Comparison of ENCODE assay signal across 17 mouse cellular contexts in the genomic region with DNA sequence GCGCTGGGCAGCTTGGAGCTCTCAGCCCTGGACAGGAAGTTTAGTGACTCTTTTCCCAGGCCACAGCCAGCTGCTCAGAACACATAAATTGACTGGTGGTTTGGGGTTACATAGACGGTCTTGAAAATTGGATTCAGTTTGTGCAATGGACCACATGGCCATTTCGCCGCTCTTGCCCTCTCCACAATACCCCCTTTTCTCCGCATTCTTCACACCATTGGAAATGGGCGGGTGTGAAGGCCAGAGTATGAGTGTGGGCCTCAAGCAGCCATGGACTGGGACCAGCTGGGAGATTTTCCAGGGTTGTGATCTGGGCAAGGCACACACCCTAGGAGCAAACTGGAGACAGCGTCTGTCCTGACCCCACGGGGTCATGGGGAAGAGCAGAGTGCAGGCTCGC.
DNase-seq lines count a peak whose midpoint lies in the region; ATAC-seq and TF ChIP-seq lines count a peak whose summit lies in the region.
"Had no signal": no experiment of that assay in that cellular context is flagged by ENCODE, and none has a peak within 500 bp of the region (broad histone marks: within the 10 kb centered on the region; RNA-seq: fewer than 3 reads in every experiment).

No protein-coding gene starts in this region.

- H3K36me3 ChIP-seq in forebrain, embryonic 12.5 days (replicated peaks) = no peaks in the 10 kb centered on the region
- H3K36me3 ChIP-seq in forebrain, postnatal 0 days (ENCODE audit: insufficient read depth) = no peaks in the 10 kb centered on the region
- no peaks in the 10 kb centered on the region for H3K36me3 ChIP-seq in kidney, postnatal 0 days (ENCODE audit: insufficient read depth, low read length)
- no peaks in the 10 kb centered on the region for H3K36me3 ChIP-seq in kidney, embryonic 16.5 days (ENCODE audit: insufficient read depth, low read length)
- H3K36me3 ChIP-seq in embryonic facial prominence, embryonic 11.5 days (replicated peaks; ENCODE audit: control insufficient read depth, insufficient read depth, low read depth, low read length) = no peaks in the 10 kb centered on the region
- H3K36me3 ChIP-seq: heart, embryonic 13.5 days; liver, embryonic 15.5 days had no signal

- no peaks in the 10 kb centered on the region for H3K9me3 ChIP-seq in forebrain, embryonic 12.5 days
- no peaks in the 10 kb centered on the region for H3K9me3 ChIP-seq in forebrain, postnatal 0 days (ENCODE audit: low read length)
- H3K9me3 ChIP-seq in kidney, postnatal 0 days (replicated peaks; ENCODE audit: low read length) = no peaks in the 10 kb centered on the region
- no peaks in the 10 kb centered on the region for H3K9me3 ChIP-seq in kidney, embryonic 16.5 days (ENCODE audit: low read length)
- no peaks in the 10 kb centered on the region for H3K9me3 ChIP-seq in embryonic facial prominence, embryonic 11.5 days (replicated peaks; ENCODE audit: control insufficient read depth, low read length)
- H3K9me3 ChIP-seq: heart, embryonic 13.5 days; liver, embryonic 15.5 days had no signal

- peak; percentile 51; the same call in 1 of the 2 replicates for ATAC-seq in forebrain, embryonic 12.5 days (ENCODE audit: low FRiP score)
- no peak for ATAC-seq in forebrain, postnatal 0 days
- ATAC-seq in kidney, postnatal 0 days (replicated peaks; ENCODE audit: low FRiP score, low read depth) = no peak
- ATAC-seq in kidney, embryonic 16.5 days (ENCODE audit: low FRiP score, low TSS enrichment) = no peak
- peak; percentile 44; the same call in 1 of the 2 replicates for ATAC-seq in embryonic facial prominence, embryonic 11.5 days (replicated peaks; ENCODE audit: insufficient number of reproducible peaks, low FRiP score, low TSS enrichment, low read depth)
- ATAC-seq in frontal cortex, adult (ENCODE audit: low TSS enrichment) = no peak
- ATAC-seq: intestine, embryonic 16.5 days had no signal

- no peak overlapping the region for H3K4me3 ChIP-seq in forebrain, embryonic 12.5 days (replicated peaks)
- H3K4me3 ChIP-seq in forebrain, postnatal 0 days (ENCODE audit: low read depth, low read length) = no peak overlapping the region
- H3K4me3 ChIP-seq in kidney, postnatal 0 days (replicated peaks; ENCODE audit: low read depth, low read length) = no peak overlapping the region
- H3K4me3 ChIP-seq in kidney, embryonic 16.5 days (ENCODE audit: low read length) = no peak overlapping the region
- no peak overlapping the region for H3K4me3 ChIP-seq in embryonic facial prominence, embryonic 11.5 days (ENCODE audit: low read depth, low read length)
- H3K4me3 ChIP-seq: heart, embryonic 13.5 days; liver, embryonic 15.5 days had no signal

- H3K27me3 ChIP-seq in forebrain, embryonic 12.5 days = no peaks in the 10 kb centered on the region
- no peaks in the 10 kb centered on the region for H3K27me3 ChIP-seq in forebrain, postnatal 0 days (ENCODE audit: insufficient read depth, low read length)
- H3K27me3 ChIP-seq in kidney, postnatal 0 days (ENCODE audit: insufficient read depth, low read length) = no peaks in the 10 kb centered on the region
- no peaks in the 10 kb centered on the region for H3K27me3 ChIP-seq in kidney, embryonic 16.5 days (ENCODE audit: insufficient read depth, low read length)
- no peaks in the 10 kb centered on the region for H3K27me3 ChIP-seq in embryonic facial prominence, embryonic 11.5 days (ENCODE audit: control insufficient read depth, insufficient read depth, low read length)
- H3K27me3 ChIP-seq: liver, embryonic 15.5 days had no signal

- no peak for DNase-seq in forebrain, postnatal 0 days
- peak; percentile 58 for DNase-seq in kidney, postnatal 0 days (ENCODE audit: low spot score)
- DNase-seq in embryonic facial prominence, embryonic 11.5 days (ENCODE audit: low spot score) = no peak
- DNase-seq in mesoderm, embryonic 11.5 days (ENCODE audit: low read depth, low spot score) = peak; percentile 70
- no peak for DNase-seq in cerebellum, adult 11-12 months
- DNase-seq: adrenal gland, adult 8-10 months; B cell, adult 2 months; cerebellum, postnatal 25 days; right cerebral cortex, postnatal 25 days; thymus, adult 18-20 months had no signal

- no peak overlapping the region for H3K9ac ChIP-seq in forebrain, embryonic 12.5 days
- H3K9ac ChIP-seq in forebrain, postnatal 0 days = no peak overlapping the region
- H3K9ac ChIP-seq in kidney, postnatal 0 days (ENCODE audit: low read depth, low read length) = no peak overlapping the region
- H3K9ac ChIP-seq in kidney, embryonic 16.5 days (replicated peaks; ENCODE audit: low read length) = no peak overlapping the region
- H3K9ac ChIP-seq in embryonic facial prominence, embryonic 11.5 days (replicated peaks; ENCODE audit: low read length) = no peak overlapping the region
- H3K9ac ChIP-seq: heart, embryonic 13.5 days; liver, embryonic 15.5 days had no signal

- 54% methylated on average over 9 of the region's 9 CpGs for WGBS in forebrain, embryonic 12.5 days
- WGBS in forebrain, postnatal 0 days = 60% methylated on average over 9 of the region's 9 CpGs
- 60% methylated on average over 9 of the region's 9 CpGs for WGBS in kidney, postnatal 0 days
- WGBS in kidney, embryonic 16.5 days = 55% methylated on average over 9 of the region's 9 CpGs
- WGBS in embryonic facial prominence, embryonic 11.5 days = 81% methylated on average over 9 of the region's 9 CpGs

- H3K27ac ChIP-seq in forebrain, embryonic 12.5 days = no peak overlapping the region
- no peak overlapping the region for H3K27ac ChIP-seq in forebrain, postnatal 0 days (ENCODE audit: low read depth, low read length)
- no peak overlapping the region for H3K27ac ChIP-seq in kidney, postnatal 0 days
- H3K27ac ChIP-seq in kidney, embryonic 16.5 days (ENCODE audit: low read length) = no peak overlapping the region
- H3K27ac ChIP-seq in embryonic facial prominence, embryonic 11.5 days (replicated peaks; ENCODE audit: low read depth, low read length) = no peak overlapping the region
- H3K27ac ChIP-seq: heart, embryonic 13.5 days; liver, embryonic 15.5 days; macrophage had no signal

- H3K4me1 ChIP-seq in forebrain, embryonic 12.5 days = peaks cover 14% of the 10 kb centered on the region
- H3K4me1 ChIP-seq in forebrain, postnatal 0 days (ENCODE audit: insufficient read depth) = no peaks in the 10 kb centered on the region
- H3K4me1 ChIP-seq in kidney, postnatal 0 days (replicated peaks; ENCODE audit: insufficient read depth, low read length) = 0 out of 2 replicates have a peak, but pooled peaks cover 16% of the 10 kb centered on the region
- peaks cover 36% of the 10 kb centered on the region for H3K4me1 ChIP-seq in kidney, embryonic 16.5 days (ENCODE audit: insufficient read depth, low read length)
- no peaks in the 10 kb centered on the region; the same call in 1 of the 2 replicates for H3K4me1 ChIP-seq in embryonic facial prominence, embryonic 11.5 days (ENCODE audit: control insufficient read depth, insufficient read depth, low read length)
- H3K4me1 ChIP-seq: liver, embryonic 15.5 days had no signal

- H3K4me2 ChIP-seq in forebrain, embryonic 12.5 days = no peak overlapping the region
- H3K4me2 ChIP-seq in forebrain, postnatal 0 days (ENCODE audit: low read depth) = no peak overlapping the region
- H3K4me2 ChIP-seq in kidney, postnatal 0 days (ENCODE audit: low read length) = no peak overlapping the region
- H3K4me2 ChIP-seq in kidney, embryonic 16.5 days (replicated peaks; ENCODE audit: low read depth, low read length) = no peak overlapping the region
- no peak overlapping the region for H3K4me2 ChIP-seq in embryonic facial prominence, embryonic 11.5 days (ENCODE audit: low read depth, low read length)
- H3K4me2 ChIP-seq: heart, embryonic 13.5 days; liver, embryonic 15.5 days had no signal

- TF ChIP-seq CTCF in forebrain, postnatal 0 days (IDR thresholded peaks at IDR 0.05; ENCODE audit: low read depth) = no peak
- TF ChIP-seq CTCF in kidney, postnatal 0 days (IDR thresholded peaks at IDR 0.05; ENCODE audit: low read depth) = no peak

Comparison
In these comparisons a context has a peak if more than half of its experiments do, and no peak if none do; other contexts are left out.
1. ATAC-seq: peak in forebrain, embryonic 12.5 days (single experiment) and embryonic facial prominence, embryonic 11.5 days (single experiment); none in forebrain, postnatal 0 days (single experiment), kidney, postnatal 0 days (single experiment), kidney, embryonic 16.5 days (single experiment) and frontal cortex, adult (single experiment).
2. DNase-seq: peak in kidney, postnatal 0 days (single experiment) and mesoderm, embryonic 11.5 days (single experiment); none in forebrain, postnatal 0 days (single experiment), embryonic facial prominence, embryonic 11.5 days (single experiment) and cerebellum, adult 11-12 months (single experiment).